Mouse (Mus musculus) gastrocnemius, adult 2 months (tissue): ENCODE measurements around the gene Slc28a2. TPM values are rescaled to one million over a fixed set of nuclear protein-coding genes. Genes with fewer than 3 reads are reported as not detected.
"Not testable (repeated sequence)": the region's sequence is repeated elsewhere in the genome, so short reads cannot be mapped to it uniquely, and the experiment has no call there.

Experiments
- DNase-seq: peaks from one replicate; pipeline ENCODE4 v3.0.0; 2022
- H3K27ac ChIP-seq: fragments of 200-600 bp; 2 replicates; pipeline ENCODE4 v1.8.1; 2022; ENCODE audit warnings: mild to moderate bottlenecking
- H3K4me3 ChIP-seq: fragments of 200-600 bp; 2 replicates; pipeline ENCODE4 v1.8.1; 2022; ENCODE audit warnings: mild to moderate bottlenecking, moderate library complexity
- CTCF ChIP-seq: fragments of 200-600 bp; IDR thresholded peaks from 2 replicates; pipeline ENCODE4 v1.8.1; 2022; ENCODE audit warnings: antibody characterized with exemption, mild to moderate bottlenecking, moderate library complexity
- intact Hi-C: fragments of 180-260 bp; cut with DNase I; formaldehyde crosslinking; loops from one replicate; pipeline ENCODE4 v1.15.1; 2025
- long read RNA-seq, 2 experiments: library from polyadenylated mRNA; stranded (forward); transcript quantifications; one replicate each; pipeline ENCODE4 v2.0.0; 2021
- total RNA-seq, 2 experiments: library from RNA; stranded (reverse); gene quantifications; 2 replicates each; pipeline ENCODE4 v1.2.3; 2021

Slc28a2 gene
- 1 to 10 TPM; 5.6 to 9.9 TPM for total RNA-seq
- long read RNA-seq, experiment 1, partial matches to known transcripts, result 0 of 14 reads
- long read RNA-seq, experiment 1, other reads (novel, unspliced or antisense), result 7 of 14 reads
- long read RNA-seq, experiment 2, transcript Slc28a2-202 (18 exons, 2,836 nt), result major isoform, 6 of 16 reads
- long read RNA-seq, experiment 2, partial matches to known transcripts, result 1 of 16 reads
- long read RNA-seq, experiment 2, other reads (novel, unspliced or antisense), result 6 of 16 reads

DNA sequence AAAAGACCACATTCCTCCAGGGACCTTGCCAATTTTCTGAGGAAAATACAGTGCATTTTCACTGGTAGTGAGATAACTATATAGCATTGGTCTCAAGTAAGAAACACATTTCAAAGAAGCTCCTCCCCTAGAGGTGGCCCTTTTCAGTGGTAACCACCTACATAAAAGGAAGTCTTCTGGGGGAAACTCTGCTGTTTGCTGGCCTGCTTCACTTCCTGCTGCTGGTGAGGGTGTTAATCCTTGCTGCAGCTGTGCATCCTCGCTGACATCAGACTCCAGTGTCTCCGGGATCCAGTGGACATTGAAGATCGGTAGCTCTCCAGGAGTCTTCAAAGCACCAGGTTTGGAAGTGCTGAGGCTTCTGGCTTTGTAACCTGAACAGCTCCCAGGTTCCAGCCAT is at the start of gene Slc28a2:
Gene Slc28a2 (plus strand): TSS at position 278 of the 400 bp plus-strand sequence.
- intact Hi-C loops, result not testable (repeated sequence)
- peak; percentile 22 for DNase-seq
- Histone ChIP-seq H3K27ac (peak within 1 kb of the TSS; percentile 54; the same call in 1 of the 2 replicates), H3K4me3 (peak within 1 kb of the TSS; percentile 51)

DNA sequence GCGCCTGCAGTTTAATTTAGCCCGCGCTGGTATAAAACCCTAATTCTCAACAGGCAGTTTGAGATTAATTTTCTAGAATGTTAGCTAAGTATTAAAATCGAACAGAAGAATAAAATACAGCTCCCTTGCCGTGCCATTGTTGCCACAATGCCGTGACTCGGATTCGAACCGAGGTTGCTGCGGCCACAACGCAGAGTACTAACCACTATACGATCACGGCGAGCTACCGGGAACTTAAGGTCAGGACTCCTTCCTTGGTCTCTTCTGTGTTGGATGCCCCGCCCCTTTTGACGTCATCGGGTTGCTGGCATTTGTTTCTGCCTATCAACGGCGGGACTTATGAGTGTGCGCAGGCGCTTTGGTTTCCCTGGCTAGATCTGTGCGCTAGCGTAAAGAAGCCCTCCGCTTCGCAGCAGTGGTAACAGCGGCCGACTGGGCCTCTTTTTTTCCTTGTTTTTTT is 49.0 kb upstream of the Slc28a2 start:
- no peak for TF ChIP-seq CTCF
- H3K27ac ChIP-seq, result peak overlapping the region; percentile 98
- H3K4me3 ChIP-seq, result peak overlapping the region; percentile 86
- peak; percentile 94 for DNase-seq
- intact Hi-C loops, result loop anchor here (5.0 to 10.0 kb wide), 2 partner anchors 258 to 365 kb away; partner anchors contain the start of gene AA467197

DNA sequence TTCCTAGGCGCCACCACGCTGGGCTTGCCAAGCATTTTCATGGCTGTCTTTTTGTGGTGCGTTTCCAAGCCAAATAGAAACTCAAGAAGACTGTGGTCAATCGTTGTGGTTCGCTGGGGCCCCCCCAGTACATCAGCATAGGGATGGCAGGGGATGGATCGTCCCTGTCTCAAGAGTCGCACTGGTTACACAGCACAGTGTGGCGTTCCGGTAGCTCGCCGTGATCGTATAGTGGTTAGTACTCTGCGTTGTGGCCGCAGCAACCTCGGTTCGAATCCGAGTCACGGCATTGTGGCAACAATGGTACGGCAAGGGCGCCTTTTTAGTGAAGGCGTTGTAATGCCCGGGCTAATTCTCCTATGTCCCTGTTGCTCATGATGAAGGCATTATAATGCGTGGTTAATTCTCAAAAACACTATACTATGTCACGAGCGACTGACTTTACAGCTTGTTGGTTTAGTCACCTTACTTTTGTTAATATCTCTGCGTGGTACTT is 48.5 kb upstream of the Slc28a2 start:
- intact Hi-C loops, result loop anchor here (1.0 to 10.0 kb wide), 3 partner anchors 29 to 365 kb away; partner anchors contain the start of gene AA467197
- Histone ChIP-seq H3K27ac (peak overlapping the region; percentile 98), H3K4me3 (peak overlapping the region; percentile 86)
- peak; percentile 75 for DNase-seq
- TF ChIP-seq CTCF, result no peak

DNA sequence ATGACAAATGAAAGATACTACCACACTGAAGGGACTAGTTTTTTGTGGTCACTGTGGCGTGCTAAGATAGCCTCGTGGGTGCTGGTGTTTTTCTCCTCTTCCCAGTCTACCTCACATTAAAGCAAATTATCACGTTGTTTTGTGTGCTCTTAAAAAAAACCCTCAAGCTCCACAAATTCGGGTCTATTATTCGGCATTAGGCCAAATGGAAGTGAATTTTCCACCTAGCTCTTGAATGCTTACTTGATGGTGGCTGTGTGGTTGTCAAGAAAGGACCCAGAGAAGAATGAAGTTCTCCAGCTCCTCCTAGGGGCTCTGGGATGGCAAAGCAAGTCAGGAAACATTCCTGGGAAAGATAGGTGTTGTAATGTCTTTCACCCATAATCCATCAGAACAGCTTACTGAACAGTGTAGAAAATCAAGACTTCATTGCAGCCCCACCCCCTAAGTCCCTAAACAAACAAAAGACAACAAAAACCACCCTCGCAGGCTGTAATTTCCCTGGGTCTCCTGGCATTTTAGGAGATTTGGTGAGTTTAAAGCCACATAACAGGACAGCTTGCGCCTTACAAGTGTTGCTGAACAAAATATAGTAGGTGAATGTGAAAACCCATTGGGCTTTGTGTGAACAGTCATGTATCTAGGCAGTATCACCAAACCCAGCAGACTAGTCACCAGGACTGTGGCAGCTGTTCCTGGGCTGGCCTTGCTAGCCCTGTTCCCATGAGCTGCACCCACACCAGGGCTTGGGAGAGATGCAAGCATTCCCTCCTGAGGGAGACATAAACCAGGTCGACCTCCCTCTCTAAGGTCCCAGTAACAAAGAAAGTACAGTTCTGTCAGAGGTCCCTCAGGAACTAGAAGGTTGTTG is 47.6 kb upstream of the Slc28a2 start:
- no peak for DNase-seq
- intact Hi-C loops, result loop anchor here (1.0 to 10.0 kb wide), 3 partner anchors 30 to 364 kb away; partner anchors contain the start of gene AA467197
- Histone ChIP-seq H3K27ac (peak overlapping the region; percentile 98), H3K4me3 (peak overlapping the region; percentile 86)
- TF ChIP-seq CTCF, result peak; percentile 60

DNA sequence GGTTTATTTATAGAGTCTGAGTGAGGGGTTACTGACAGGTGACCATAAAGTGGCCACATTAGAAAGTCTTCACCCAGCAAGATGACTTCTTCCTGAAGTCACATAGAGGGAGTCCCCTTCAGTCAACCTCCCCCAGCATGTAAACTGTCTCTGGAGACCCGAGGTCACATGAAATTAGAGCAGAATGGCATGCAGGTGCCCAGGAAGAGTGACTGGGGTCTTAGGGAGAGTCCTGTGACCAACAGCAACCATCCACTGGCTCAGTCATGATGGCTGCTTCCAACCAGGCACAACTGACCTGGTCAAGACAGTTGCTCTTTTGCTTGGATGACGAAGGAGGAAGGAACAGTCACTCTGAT is 47.0 kb upstream of the Slc28a2 start:
- no peak for DNase-seq
- TF ChIP-seq CTCF, result no peak
- no peak overlapping the region for H3K4me3 ChIP-seq
- H3K27ac ChIP-seq, result peak overlapping the region; percentile 98
- intact Hi-C loops, result loop anchor here (5.0 to 10.0 kb wide), 2 partner anchors 256 to 363 kb away; partner anchors contain the start of gene AA467197

DNA sequence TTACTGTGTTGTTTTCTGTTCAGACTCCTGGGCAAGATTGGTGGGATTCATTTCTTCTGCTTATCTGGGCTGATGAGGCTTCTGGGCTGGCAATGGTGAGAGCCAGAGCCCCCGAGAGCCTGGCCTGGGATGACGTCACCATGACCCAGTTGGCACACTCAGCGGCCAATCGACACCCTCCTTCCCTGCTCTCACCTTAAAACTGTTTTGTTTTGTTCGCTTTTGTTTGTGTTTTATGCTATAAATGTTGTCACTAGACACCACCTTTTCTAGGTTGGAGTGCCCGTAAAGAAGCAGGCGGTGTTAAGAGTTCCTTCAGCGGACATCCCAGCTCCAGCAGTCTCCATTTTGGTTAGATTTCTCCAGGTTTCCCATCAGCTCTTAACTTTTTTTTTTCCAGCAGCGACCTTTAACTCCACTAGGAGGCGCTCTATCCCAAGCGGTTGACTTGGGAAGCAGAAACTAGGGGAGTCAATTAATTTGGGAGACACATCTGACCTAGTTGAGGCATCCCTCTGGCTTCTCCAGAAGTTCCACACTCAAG is 45.4 kb upstream of the Slc28a2 start:
- intact Hi-C loops, result loop anchor here (1.0 to 2.0 kb wide), 2 partner anchors 86 to 177 kb away; no protein-coding TSS in a partner anchor
- peak; percentile 55 for DNase-seq
- Histone ChIP-seq H3K27ac (peak overlapping the region; percentile 81), H3K4me3 (peak overlapping the region; percentile 59)
- peak; percentile 89 for TF ChIP-seq CTCF

DNA sequence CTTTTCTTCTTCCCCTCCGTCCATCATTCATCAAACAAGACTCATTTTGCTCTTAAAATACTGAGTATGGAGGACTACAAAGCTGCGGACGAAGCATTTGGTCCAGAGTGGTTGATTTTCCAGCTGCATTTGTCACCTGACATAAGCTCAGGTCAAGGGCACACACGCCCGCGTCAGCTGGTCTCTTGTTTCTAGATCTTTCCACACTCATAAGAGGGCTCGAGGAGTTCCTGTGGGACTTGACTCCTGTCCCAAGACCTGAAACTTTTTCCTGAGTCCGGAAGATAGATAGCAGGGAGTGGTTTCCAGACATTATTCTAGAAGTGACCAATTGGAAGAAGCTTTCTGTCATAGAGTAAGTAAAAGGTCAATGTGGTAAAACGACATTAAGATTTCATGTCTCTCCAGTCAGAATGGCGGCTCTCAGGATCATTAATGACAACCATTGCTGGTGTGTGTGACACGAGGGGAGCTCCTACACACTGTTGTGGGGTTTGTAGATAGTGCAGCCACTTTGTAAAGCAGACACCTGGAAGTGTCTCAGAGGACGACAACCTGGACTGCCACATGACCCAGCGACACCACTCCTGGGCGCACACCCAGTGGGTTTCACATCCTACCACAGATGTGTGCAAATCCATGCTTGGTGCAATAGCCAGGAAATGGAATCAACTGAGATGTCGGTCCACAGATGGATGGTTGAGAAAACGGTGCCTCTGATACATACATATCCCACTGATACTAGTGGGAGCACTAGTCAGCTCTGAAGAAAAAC is 44.8 kb upstream of the Slc28a2 start:
- peak; percentile 26 for DNase-seq
- no peak for TF ChIP-seq CTCF
- Histone ChIP-seq H3K4me3 (peak overlapping the region; percentile 59), H3K27ac (peak overlapping the region; percentile 81)
- intact Hi-C loops, result loop anchor here (1.0 to 2.0 kb wide), 2 partner anchors 85 to 177 kb away; no protein-coding TSS in a partner anchor

DNA sequence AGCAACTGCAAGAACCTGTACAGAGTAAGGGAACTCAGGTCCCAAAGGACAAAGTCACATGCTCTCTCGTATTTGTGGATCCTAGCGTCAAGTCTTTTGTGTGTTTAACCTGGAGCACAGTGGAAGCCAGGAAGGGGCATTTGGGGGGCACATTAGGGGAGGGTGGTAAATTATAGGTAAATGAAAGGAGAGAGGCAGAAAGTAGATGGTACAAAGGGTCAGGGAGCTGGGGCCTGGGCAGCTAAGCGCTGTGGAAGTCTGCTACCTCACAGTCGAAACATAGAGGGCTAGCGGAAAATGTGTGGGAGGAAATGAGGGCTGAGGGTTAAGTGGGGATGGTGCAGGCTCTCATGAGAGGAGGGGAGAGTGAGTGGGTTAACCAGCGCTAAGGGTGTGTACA is 44.2 kb upstream of the Slc28a2 start:
- no peak for DNase-seq
- intact Hi-C loops, result no loop called here
- H3K27ac ChIP-seq, result peak overlapping the region; percentile 75
- no peak overlapping the region for H3K4me3 ChIP-seq
- TF ChIP-seq CTCF, result no peak

DNA sequence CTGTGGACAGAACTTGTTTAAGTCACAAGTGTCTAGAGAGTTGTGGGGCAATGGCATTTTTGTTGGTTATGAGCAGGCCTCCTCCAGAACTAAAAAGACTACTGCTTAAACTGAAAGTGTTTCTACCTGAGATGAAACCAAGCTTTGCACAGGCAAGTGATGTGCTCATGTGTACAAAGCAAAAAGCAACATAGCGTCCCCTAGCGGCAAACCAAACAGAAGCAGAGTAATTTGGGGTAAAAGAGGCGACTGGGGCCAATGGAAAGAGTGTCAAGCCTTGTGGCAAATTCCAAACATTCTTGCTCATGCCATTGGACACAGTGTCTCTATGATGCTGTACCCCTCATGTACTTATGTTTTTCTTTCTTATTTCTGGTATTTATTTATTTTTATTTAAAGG is 41.2 kb upstream of the Slc28a2 start:
- DNase-seq, result no peak
- intact Hi-C loops, result no loop called here
- H3K27ac ChIP-seq, result no peak overlapping the region
- H3K4me3 ChIP-seq, result no peak overlapping the region
- TF ChIP-seq CTCF, result no peak; the same call in 1 of the 2 replicates

DNA sequence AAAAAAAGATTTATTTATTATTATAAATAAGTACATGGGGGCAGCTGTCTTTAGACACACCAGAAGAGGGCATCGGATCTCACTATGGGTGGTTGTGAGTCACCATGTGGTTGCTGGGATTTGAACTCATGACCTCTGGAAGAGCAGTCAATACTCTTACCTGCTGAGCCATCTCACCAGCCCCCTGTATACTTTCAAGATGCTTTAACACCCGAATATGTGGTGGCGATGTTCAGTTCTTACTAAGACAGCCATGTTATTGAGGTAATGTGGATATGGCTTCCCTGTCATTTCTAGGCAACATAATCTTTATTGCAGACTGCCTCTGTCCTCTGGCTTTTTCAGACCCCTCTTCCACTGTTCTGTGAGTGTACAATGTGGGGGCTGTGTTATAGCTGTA is 39.1 kb upstream of the Slc28a2 start:
- H3K4me3 ChIP-seq, DNase-seq, intact Hi-C loops: not testable (repeated sequence)

DNA sequence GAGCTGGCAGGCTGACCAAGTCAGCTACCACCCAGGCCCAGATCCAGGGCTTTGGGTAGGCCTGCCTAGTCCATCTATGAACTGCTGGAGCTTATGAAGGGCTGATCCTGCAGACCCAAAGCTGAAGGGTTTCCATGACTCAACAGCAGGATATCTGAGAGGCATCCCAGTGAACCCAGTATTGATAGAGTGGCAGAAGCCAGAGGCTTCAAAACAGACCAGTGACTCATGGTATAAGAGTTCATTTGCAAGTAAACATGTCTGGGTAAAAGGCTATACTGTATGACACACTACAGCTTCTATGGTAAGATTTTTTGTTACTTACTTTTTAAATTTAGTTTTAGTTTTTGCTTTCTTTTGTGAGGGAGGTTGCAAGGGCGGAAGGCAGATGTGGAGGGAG is 30.1 kb upstream of the Slc28a2 start:
- no peak for DNase-seq
- TF ChIP-seq CTCF, result no peak
- H3K4me3 ChIP-seq, result no peak overlapping the region
- intact Hi-C loops, result no loop called here
- H3K27ac ChIP-seq, result no peak overlapping the region

More for the DNA sequence above, 39.1 kb upstream of the Slc28a2 start:
- not testable (repeated sequence) for H3K27ac ChIP-seq

DNA sequence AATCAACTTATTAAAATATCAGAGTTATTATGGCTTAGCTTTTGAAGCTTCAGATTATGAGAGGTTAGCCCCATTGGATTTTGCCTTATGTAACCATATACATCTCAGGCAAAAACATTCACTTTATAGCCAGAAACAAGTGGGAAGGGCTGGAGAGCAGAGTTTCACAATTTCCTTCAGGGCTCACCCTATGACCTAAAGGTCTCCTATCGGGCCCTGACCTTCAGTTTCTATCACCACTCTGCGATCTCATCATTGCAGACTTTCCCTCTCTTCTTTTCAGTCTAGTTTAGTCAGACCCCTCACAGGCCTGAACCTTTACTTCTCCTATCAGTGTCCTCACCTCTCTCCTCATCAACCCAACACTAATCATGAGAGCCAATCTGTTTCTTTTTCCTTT is 18.7 kb upstream of the Slc28a2 start:
- TF ChIP-seq CTCF, result no peak

More for the DNA sequence above, 18.7 kb upstream of the Slc28a2 start:
- Histone ChIP-seq H3K4me3 (no peak overlapping the region), H3K27ac (no peak overlapping the region)
- no peak for DNase-seq
- intact Hi-C loops, result no loop called here
